Mouse (Mus musculus): Measurements from ENCODE around the gene Fgfr2.
"Not testable (repeated sequence)": the region's sequence is repeated elsewhere in the genome, so short reads cannot be mapped to it uniquely, and the experiment has no call there.

Gene Fgfr2

GRCm38 (mm10) chr7:132558141-132558736 lies 564.9 kb downstream of the Fgfr2 start:
- DNase-seq: no peak

DNA sequence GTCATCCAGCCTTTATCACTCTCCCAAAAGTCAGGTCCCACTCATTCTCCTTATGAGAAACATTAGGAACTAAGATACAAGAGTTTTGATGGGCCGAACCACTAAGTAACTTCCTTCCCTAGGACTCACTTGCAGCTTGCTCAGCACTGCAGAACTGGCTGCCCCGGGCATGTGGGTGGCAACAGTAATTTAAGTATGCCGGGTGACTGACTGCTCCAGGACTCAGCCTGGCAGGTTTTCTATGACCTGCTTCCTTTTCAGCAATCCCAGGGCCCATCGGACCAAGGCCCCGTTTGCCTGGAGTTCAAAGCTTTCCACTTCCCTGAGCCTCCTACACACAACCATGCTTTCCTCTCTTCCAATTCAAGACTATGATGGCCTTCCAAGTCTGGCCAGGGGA lies 566.6 kb downstream of the Fgfr2 start:
- no peak for DNase-seq

GRCm38 (mm10) chr7:132555911-132556310 lies 567.2 kb downstream of the Fgfr2 start:
- no peak for DNase-seq

GRCm38 (mm10) chr7:132554091-132554490 lies 569.1 kb downstream of the Fgfr2 start:
- DNase-seq: no peak

GRCm38 (mm10) chr7:132551351-132552126 lies 571.6 kb downstream of the Fgfr2 start:
- DNase-seq: peak; percentile 98

DNA sequence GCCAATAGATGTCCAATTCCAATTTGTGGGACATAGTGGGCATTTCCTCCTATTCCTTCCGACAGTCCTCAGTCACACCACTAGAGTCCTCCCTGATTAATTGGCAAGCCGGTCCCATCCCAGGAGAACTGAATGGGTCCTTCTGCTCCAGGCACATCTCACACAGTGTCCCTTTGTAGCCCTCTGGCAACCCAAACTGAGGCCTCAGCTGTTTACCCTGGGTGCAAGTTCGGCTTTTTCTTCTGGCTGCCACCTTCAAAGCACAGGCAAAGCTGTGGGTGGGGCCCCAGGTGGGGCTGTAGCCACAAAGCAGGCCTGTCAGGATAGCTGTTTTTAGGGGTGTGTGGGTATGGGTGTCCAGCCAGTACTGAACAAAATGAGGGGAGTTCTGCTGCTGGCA lies 576.0 kb downstream of the Fgfr2 start:
- DNase-seq: no peak

- DNase-seq: no peak
Observed at GRCm38 (mm10) chr7:132542427-132542826, 580.7 kb downstream of the Fgfr2 start.

- DNase-seq: no peak
Observed at GRCm38 (mm10) chr7:132541566-132541965, 581.6 kb downstream of the Fgfr2 start.

GRCm38 (mm10) chr7:132540597-132540996 lies 582.6 kb downstream of the Fgfr2 start:
- no peak for DNase-seq

DNA sequence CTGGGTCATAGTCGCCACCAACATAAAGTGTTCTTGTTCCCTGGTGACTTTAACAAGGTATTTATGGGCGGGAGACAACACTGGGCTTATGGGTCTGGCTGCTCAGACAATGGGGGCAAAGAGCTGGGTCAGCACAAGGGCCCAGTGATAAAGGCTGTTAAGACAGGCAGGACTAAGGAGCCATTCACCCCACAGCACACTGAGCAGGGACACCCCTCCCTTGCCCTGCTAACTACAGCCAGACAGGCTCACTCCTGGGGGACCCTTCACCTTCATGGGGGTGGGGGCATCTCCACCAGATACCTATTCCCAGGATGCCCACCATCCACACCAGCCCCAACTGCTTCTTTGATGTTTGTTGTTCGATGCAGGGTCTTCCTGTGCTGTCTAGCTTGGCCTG lies 593.9 kb downstream of the Fgfr2 start:
- DNase-seq: no peak

- no peak for DNase-seq
Observed at GRCm38 (mm10) chr7:132513419-132513982, 609.6 kb downstream of the Fgfr2 start.

DNA sequence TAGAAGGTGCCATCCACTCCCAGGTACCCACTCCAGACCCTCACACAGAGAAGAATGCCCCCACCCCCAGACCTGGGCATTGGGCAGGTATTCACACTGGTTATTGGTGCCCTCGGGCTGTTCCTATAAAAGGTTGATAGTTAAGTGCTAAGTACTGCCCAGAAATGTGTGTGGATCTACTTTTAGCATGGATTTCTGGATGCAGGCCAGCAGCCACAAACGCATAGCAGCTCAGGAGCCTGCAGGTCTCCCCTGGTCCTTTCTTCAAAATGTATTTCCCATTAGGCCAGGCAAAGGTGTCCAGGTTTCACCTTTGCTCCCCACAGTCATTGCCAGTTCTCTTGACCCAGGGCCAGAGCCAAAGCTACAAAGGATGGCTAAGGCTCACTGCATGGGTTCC lies 614.0 kb downstream of the Fgfr2 start:
- peak in 1 of 2 experiments; percentile 17 for DNase-seq

GRCm38 (mm10) chr7:132507361-132507760 lies 615.8 kb downstream of the Fgfr2 start:
- DNase-seq: peak; percentile 24 to 47

GRCm38 (mm10) chr7:132506226-132506625 lies 616.9 kb downstream of the Fgfr2 start:
- DNase-seq: no peak

DNA sequence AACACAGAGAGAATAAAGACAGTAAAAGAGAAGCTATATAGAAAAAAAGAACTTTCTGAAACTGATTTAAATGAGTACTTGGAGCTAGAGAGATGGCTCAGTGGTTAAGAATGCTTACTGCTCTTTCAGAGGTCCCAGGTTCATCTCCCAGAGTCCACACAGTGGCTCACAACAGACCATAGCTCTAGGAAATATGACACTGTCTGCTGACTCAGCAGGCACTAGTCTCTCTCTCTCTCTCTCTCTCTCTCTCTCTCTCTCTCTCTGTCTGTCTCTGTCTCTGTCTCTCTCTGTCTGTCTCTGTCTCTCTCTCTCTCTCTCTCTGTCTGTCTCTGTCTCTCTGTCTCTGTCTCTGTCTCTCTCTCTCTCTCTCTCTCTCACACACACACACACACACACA lies 620.7 kb downstream of the Fgfr2 start:
- not testable (repeated sequence) for DNase-seq

GRCm38 (mm10) chr7:132497142-132497541 lies 626.0 kb downstream of the Fgfr2 start:
- DNase-seq: no peak

DNA sequence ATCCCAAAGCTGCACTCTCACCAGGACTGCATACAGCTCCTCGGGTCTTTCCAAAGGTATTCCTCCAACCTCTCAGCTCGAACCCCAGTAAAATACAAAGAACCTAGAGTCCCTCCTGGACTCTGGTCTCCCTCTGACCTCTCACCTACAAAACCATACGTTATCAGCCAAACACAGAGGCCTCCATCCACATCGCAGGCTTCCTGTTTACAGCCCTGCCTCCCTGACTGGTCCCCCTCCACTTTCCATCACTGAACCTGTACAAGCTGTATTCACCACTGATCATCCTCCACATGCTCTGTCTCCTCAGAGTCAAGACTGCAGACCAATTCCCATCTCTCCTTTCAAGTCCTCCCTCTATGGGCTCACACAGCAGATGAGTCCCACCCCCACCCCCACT lies 628.9 kb downstream of the Fgfr2 start:
- DNase-seq: no peak

- DNase-seq: no peak
Observed at GRCm38 (mm10) chr7:132493632-132494031, 629.5 kb downstream of the Fgfr2 start.

- no peak for DNase-seq
Observed at GRCm38 (mm10) chr7:132491902-132492301, 631.2 kb downstream of the Fgfr2 start.

DNA sequence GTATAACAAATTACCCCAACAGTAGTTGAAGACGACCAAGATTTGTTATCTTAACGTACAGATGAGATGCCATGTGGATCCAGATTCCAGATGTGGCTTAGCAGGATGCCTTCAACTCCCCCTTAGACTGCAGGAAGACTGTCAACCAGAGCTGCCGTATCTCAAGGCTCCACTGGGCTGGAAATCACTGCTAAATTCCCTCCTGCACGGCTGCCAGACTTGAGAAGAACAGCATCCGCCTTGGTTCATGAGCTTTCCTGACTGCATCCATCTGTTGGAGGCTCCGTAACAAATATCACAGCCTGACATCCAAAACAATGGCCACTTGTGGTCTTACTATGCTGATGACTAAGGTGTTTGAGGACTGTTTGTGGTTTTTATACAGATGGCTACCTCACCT lies 635.8 kb downstream of the Fgfr2 start:
- peak; percentile 18 to 20 for DNase-seq

GRCm38 (mm10) chr7:132486403-132487178 lies 636.6 kb downstream of the Fgfr2 start:
- DNase-seq: no peak

DNA sequence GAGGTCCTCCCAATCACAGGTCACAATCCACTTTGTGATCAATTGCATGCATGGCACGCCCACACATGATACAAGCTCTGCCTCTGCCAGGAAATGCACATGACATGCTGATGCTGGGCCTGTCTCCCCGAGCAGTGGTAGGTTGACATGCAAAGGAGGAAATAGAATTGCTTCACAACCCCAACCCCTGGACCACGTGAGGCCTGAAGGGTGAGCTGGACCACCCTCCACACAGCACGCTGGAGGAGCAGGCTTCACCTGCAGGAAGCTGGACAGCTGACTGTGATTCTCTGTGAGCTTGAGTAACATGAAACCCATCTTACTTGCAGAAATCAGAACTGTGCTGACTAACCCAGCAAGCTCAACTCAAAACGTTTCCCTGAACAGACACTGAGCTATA lies 638.7 kb downstream of the Fgfr2 start:
- DNase-seq: no peak

DNA sequence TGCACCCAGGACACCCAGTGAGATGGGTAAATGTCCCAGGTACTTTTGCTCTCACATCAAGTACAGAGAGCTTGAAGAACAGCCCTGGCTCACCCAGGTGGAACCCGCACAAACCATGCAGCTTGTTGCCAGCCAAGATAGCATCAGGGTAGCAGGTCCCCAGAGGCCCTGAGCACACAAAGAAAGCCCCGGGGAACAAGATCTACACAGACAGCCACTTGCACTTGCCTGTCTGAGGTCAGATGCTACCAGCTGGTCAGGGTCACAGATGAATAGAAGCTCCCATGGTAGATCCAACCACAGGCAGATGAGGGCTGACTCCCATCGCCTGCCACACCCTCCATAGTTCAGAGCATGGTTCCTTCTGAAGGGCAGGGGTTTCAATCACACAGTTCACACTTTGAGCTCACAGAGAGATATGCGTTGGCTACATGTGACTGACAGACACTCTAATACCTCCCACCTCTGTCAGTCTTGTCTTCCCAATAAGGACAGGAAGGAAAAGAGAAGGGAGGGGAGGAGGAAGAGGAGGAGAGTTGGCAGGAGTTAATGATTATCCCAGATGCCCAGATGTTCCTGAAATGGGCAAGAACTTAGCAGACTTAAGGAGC lies 642.3 kb downstream of the Fgfr2 start:
- no peak for DNase-seq
